Mouse (Mus musculus): ENCODE results near the gene Zfp212.
"Not testable (repeated sequence)": the region's sequence is repeated elsewhere in the genome, so short reads cannot be mapped to it uniquely, and the experiment has no call there.

The Zfp212 gene

GRCm38 (mm10) chr6:47943021-47943691 lies 22.9 kb downstream of the Zfp212 start:
- DNase-seq = peak; percentile 87

GRCm38 (mm10) chr6:47943721-47944120 lies 23.4 kb downstream of the Zfp212 start:
- no peak for DNase-seq

GRCm38 (mm10) chr6:47947388-47947787 lies 27.1 kb downstream of the Zfp212 start:
- DNase-seq = no peak

- peak; percentile 96 for DNase-seq
Observed at GRCm38 (mm10) chr6:47953191-47953726, 33.0 kb downstream of the Zfp212 start, which contains the start of gene Zfp956. Gene Zfp956, plus strand, starts transcription at chr6:47953390.

GRCm38 (mm10) chr6:47954425-47954824 lies 34.1 kb downstream of the Zfp212 start:
- no peak for DNase-seq

- no peak for DNase-seq
Observed at GRCm38 (mm10) chr6:47957816-47958215, 37.5 kb downstream of the Zfp212 start.

- DNase-seq = no peak
Observed at GRCm38 (mm10) chr6:47960685-47961421, 40.6 kb downstream of the Zfp212 start.

GRCm38 (mm10) chr6:47963051-47963450 lies 42.8 kb downstream of the Zfp212 start:
- no peak for DNase-seq

- not testable (repeated sequence) for DNase-seq
Observed at GRCm38 (mm10) chr6:47968166-47968565, 47.9 kb downstream of the Zfp212 start.

GRCm38 (mm10) chr6:47974599-47974998 lies 54.3 kb downstream of the Zfp212 start:
- no peak for DNase-seq

GRCm38 (mm10) chr6:47978897-47979368 lies 58.7 kb downstream of the Zfp212 start:
- DNase-seq = peak; percentile 72

Data from retina, postnatal 1 day (tissue).